Mouse (Mus musculus) layer of hippocampus, adult 18-20 months (tissue): ENCODE measurements around the gene A730009L09Rik. TPM values are rescaled to one million over a fixed set of nuclear protein-coding genes. Genes with fewer than 3 reads are reported as not detected.

ENCODE experiments used
- DNase-seq, 2 experiments: peaks; one replicate each; pipeline ENCODE4 v3.0.0; 2022; ENCODE audit warnings: low spot score in 2 of 2
- long read RNA-seq: library from polyadenylated mRNA; stranded (forward); transcript quantifications from one replicate; pipeline ENCODE4 v2.0.0, GENCODE M21; 2021
- total RNA-seq, 2 experiments: library from RNA; stranded (reverse); gene quantifications; 2 replicates each; pipeline ENCODE4 v1.2.3; 2021

Gene A730009L09Rik
- total RNA-seq = under 1 TPM; 0.45 to 0.51 TPM
- long read RNA-seq, partial matches to known transcripts = 0 of 1 reads
- long read RNA-seq, other reads (novel, unspliced or antisense) = 1 of 1 reads

GRCm38 (mm10) chr16:84514821-84515220 is at the start of gene A730009L09Rik:
Gene A730009L09Rik (plus strand): TSS chr16:84515121.
- DNase-seq = no peak

GRCm38 (mm10) chr16:84465581-84466165 is 49.2 kb upstream of the A730009L09Rik start:
- DNase-seq = no peak

- no peak for DNase-seq
Measured at GRCm38 (mm10) chr16:84468898-84469297, 46.0 kb upstream of the A730009L09Rik start.

- no peak for DNase-seq
Measured at GRCm38 (mm10) chr16:84469994-84470393, 44.9 kb upstream of the A730009L09Rik start.

- DNase-seq = no peak
Measured at GRCm38 (mm10) chr16:84473406-84473805, 41.5 kb upstream of the A730009L09Rik start.

- no peak for DNase-seq
Measured at GRCm38 (mm10) chr16:84474712-84475111, 40.2 kb upstream of the A730009L09Rik start.

GRCm38 (mm10) chr16:84476948-84477347 is 38.0 kb upstream of the A730009L09Rik start:
- no peak for DNase-seq

- DNase-seq = no peak
Measured at GRCm38 (mm10) chr16:84477528-84477927, 37.4 kb upstream of the A730009L09Rik start.

GRCm38 (mm10) chr16:84477952-84478351 is 37.0 kb upstream of the A730009L09Rik start:
- DNase-seq = no peak

GRCm38 (mm10) chr16:84485931-84486330 is 29.0 kb upstream of the A730009L09Rik start:
- no peak for DNase-seq

GRCm38 (mm10) chr16:84494818-84495217 is 20.1 kb upstream of the A730009L09Rik start:
- DNase-seq = no peak

- peak in 1 of 2 experiments; percentile 66 for DNase-seq
Measured at GRCm38 (mm10) chr16:84495438-84495837, 19.5 kb upstream of the A730009L09Rik start.

- DNase-seq = no peak
Measured at GRCm38 (mm10) chr16:84507681-84508080, 7.2 kb upstream of the A730009L09Rik start.

GRCm38 (mm10) chr16:84521975-84522635 is 7.2 kb downstream of the A730009L09Rik start:
- DNase-seq = peak in 1 of 2 experiments; percentile 25

- DNase-seq = no peak
Measured at GRCm38 (mm10) chr16:84523061-84523460, 8.1 kb downstream of the A730009L09Rik start.

GRCm38 (mm10) chr16:84527375-84527774 is 12.5 kb downstream of the A730009L09Rik start:
- peak in 1 of 2 experiments; percentile 77 for DNase-seq

GRCm38 (mm10) chr16:84532803-84533202 is 17.9 kb downstream of the A730009L09Rik start:
- DNase-seq = no peak

- DNase-seq = no peak
Measured at GRCm38 (mm10) chr16:84546059-84546458, 31.1 kb downstream of the A730009L09Rik start.

- DNase-seq = no peak
Measured at GRCm38 (mm10) chr16:84549122-84549521, 34.2 kb downstream of the A730009L09Rik start.

GRCm38 (mm10) chr16:84550445-84550844 is 35.5 kb downstream of the A730009L09Rik start:
- DNase-seq = no peak

- no peak for DNase-seq
Measured at GRCm38 (mm10) chr16:84553981-84554380, 39.1 kb downstream of the A730009L09Rik start.

- no peak for DNase-seq
Measured at GRCm38 (mm10) chr16:84558113-84558917, 43.4 kb downstream of the A730009L09Rik start.
